Mouse (Mus musculus): Measurements from ENCODE around the gene Gfi1. TPM values are rescaled to one million over a fixed set of nuclear protein-coding genes. Genes with fewer than 3 reads are reported as not detected.

Gene Gfi1
- total RNA-seq (2022), result not detected

DNA sequence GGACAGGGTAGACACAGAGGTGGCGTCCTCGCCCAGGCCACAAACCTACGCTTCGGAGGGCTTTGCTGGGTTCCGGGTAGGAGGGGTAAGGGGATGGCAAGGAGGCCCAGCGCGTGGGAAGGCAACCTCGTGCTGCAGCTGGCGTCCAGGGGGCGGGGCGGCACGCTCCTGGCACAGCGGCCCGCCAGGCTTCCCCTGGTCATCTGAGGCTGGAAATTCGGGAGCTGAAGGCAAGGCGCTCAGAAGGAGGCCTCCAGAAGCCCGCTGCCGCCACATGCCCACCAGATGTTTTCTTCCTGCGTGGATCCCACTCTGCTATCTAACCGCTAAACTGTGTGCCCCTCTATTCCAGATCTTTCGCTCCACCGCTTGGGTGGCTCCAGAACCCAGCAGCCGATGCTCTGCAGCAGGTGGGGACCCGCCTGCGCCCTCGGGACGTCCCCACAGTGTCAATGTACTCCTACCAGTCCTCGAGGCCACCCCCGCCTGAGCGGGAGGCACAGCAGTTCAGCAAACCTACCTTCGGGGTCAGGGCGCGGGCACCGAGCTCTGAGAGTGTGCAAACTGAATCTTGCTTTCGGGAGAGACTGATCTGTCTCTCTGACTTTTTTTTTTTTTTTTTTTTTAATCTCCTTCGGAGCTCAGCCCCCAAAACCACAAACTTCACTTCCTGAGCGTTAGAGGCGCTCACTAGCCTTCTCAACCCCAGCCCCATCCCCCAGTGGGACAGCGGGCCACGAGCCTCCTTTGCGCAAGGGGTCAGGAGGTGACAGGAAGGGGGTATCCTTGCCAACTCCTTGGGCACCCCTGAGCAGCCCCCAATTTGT, at the start of gene Gfi1:
TSS of gene Gfi1 (minus strand) at position 602 of the 827 bp plus-strand sequence.
- DNase-seq (ENCODE audit: low spot score in 2 of 2), result no peak

DNA sequence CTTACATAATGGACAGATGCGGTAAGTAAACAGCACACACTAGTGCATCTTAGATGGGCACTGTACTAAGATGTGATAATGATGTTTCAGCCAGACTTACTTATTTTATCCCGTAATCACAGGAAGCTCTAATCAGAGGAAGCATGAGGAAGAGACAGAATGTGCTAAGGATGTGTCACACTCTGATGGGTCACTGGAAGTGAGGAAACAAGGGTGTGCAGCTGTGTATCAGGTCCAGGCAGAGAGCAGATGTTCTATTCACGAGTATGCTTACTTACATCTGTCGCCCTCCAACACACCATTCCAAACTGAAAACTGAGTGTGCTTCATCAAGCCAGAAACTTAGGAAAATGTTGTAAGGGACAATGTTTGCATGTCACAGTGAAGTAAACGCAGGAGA, 46.2 kb upstream of the Gfi1 start:
- no peak for DNase-seq (ENCODE audit: low spot score in 2 of 2)

DNA sequence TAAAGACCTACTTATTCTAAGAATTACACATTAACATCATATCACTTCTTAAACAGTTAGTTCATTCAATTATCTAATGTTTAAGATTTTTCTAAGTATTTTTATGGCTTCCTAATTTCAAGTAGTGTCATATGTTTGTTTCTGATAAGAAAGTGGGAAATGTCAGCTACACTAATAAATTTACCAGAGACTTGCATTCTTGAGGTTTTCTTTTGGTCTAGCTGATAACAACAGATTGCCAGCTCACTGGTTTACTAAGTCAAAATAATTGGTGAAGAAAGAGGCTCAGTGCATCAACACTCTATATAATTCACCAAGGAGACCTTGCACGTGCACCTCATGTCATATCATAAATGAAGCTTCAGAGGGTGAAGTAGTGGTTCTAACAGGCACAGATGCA, 42.4 kb upstream of the Gfi1 start:
- DNase-seq (ENCODE audit: low spot score in 2 of 2), result no peak

DNA sequence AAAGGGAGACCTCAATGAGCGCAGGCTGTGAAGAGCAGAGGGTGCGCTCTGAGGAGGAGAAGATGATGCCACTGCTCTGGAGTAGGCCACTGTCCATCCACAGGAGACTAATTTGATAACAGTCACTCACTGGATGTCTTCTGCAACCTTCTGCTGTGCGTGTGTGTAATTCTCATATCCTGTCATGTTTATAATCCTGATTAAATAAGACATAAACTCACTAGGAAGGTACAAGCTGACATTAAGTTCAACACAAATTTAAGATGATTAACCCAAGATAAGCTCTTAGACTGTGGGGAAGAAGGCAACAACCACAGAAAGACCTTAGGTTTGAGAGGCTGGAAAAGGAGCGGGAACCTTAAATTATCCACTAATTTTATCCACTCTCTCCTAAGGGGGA, 40.1 kb upstream of the Gfi1 start:
- DNase-seq (ENCODE audit: low spot score in 2 of 2), result no peak

DNA sequence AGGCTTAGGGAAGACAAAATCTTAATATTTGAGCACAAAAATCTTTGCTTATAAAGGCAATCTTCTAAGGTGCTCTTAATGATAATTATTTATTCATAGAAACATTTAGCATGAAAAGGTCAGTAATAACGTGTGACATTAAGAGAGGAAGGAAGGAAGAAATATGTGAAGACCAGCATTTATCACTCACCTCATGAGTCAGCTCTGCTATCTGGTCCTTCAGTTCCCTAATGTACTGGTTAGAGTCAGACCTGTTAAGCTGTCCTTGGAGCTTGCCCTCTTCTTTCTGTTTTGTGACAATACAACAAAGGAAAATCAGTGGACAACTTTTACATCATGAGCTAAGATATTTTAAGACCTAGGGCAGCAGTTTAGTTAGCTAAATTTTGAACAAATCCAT, 38.6 kb upstream of the Gfi1 start:
- no peak for DNase-seq (ENCODE audit: low spot score in 2 of 2)

DNA sequence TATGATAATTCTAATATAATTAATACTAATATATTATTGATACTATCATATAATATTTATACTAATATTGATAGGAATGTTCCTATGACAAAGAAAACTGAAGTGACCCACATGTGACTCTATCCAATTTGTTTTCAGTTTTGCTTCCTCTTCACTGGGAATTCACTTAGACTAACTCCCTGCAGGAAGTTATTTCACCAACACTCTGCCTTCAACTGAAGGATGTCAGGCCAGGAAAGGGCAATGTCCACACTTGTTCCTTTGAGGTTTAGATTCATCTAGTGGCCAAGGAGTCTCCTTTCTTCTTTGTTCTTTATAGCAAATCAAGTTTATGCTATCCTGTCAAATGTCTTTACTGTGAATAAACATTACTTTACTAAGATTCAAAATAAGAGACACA, 37.8 kb upstream of the Gfi1 start:
- DNase-seq (ENCODE audit: low spot score in 2 of 2), result no peak

DNA sequence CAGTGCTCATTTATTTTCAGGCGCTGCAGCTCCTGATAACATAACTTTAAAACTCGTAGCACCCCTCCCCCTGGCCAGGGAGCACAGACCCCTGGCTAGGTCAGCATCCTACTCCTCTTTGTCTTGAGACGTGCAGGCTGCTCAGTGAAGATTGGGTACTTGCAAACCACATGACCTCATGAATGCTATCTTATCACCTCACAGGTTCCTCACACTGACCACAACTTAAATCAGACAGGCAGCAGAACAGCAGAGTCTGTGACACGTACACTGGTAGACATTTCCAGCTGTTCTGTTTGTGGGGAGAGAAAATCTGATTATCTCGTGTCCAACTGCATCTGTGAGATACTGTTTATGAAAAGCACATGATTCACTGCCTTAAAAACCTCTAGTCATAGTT, 33.3 kb upstream of the Gfi1 start:
- no peak for DNase-seq (ENCODE audit: low spot score in 2 of 2)

DNA sequence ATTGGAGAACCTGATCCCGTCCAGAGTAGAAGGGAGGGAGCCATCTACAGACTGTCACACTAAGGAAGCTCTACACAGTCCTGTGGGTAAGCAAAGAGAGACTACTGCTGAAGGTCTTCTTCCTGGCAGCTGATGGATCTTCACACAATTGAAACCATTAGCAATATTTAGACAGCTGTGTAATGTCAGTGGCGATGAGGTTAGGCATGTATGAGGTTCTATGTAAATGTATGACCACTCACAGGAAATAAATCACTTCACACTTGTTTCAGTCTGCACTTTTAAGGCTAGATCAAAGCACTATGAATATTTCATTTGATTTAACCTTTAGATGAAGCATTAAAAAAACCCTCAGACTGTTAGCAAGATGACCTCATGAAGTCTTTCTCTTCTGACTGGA, 30.2 kb upstream of the Gfi1 start:
- no peak for DNase-seq (ENCODE audit: low spot score in 2 of 2)

DNA sequence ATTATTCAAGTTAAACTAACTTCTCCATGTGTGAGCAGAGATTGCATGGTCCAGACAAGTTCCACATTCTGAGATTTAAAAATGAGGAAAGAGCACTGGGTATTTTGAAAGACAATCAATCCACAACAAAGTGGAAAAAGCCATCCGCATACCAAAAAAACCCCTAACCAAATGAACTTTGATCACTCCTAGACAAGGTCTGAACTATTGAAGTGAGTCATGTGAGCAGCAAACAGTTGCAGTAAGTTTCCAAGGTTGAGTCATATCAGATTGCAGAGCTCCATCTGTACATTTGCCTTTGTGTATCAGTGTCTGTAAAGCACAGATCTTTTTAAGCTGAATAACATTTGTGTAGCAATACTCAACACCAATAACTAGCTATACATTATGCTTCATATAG, 28.9 kb upstream of the Gfi1 start:
- no peak for DNase-seq (ENCODE audit: low spot score in 2 of 2)

DNA sequence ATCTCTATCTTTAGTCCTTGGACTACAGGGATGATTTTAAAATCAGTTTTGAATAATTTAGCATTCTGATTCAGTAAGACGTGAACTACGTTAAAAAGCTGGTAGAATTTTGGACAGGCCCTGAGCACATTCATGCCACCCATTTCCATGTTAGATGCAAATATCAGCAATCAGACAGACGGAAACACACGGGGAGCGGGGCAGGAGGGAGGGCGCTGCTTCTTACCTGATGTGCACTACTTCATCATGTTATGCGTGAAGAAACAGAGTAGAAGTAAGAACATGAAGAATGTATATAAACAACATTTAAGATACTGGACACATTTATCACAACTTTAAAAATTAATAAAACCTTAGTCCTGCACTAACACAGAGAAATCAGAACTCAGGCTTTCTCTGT, 27.8 kb upstream of the Gfi1 start:
- no peak for DNase-seq (ENCODE audit: low spot score in 2 of 2)

DNA sequence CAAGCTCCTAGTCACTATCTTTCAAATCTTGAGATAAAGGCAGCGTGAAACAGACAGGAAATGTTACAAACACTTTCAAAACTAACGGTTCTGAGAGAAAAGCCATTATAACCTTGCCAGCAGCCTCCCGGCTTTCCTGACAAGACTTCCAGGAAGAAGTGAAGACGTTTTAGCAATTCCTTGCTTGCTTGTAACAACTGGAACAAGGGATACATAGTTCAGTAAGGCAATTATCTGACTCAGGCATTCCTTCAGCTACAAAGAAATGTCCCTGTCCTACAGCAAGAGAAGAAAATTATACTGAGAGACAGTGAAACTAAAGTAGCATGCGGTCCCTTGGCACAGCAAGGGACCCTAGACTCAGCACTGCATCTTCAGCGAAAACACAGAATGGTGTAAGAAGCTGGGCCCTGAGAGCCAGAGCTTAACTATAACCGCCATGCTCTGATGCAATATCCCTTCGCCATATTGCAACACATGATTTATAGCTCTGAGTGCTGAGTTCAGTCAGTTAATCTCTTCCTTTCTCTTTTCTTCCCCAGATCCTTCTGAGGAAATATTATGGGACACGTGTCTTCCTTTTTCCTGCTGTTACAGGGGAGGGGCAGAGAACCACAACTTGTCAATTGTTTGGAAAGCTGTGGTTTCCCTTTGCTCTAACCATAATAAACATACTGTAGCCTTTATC, 23.5 kb upstream of the Gfi1 start:
- DNase-seq (ENCODE audit: low spot score in 2 of 2), result no peak

DNA sequence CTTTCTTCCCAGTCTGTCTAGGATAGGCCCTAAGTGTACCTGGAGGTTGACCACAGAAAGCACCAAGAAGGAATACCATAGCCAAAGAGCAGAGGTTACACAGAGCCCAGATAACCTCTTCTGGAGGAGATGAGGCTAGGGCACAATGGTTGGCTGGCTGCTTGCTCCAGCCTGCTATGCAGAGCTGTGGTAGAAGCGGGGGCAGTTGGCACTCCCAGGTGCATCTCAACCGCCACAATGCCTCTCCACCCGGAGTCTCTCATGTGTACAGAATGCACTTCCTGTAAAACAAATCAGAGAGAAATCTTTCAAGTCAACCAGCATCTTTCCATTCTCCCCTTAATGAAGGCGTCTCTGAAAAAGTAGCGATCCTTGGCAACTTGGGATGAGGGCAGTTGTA, 13.2 kb upstream of the Gfi1 start:
- no peak for DNase-seq (ENCODE audit: low spot score in 2 of 2)

DNA sequence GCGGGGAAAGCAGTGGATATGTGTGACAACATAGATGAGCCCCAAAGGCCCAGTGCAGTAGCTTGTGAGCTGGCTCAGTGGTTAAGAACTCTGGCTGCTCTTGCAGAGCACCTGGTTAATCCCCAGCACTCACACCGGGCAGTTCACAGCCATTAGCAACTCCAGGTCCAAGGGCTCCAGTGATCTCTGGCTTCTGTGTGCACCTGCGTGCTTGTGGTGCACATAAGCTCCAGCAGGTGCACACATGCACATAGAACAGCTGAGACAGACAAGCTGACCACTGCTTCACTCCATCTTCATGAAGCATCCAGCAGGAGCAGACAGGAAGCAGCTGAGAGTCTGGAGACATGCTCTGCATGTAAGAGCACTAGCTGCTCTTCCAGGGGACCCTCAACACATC, 12.5 kb upstream of the Gfi1 start:
- no peak for DNase-seq (ENCODE audit: low spot score in 2 of 2)

DNA sequence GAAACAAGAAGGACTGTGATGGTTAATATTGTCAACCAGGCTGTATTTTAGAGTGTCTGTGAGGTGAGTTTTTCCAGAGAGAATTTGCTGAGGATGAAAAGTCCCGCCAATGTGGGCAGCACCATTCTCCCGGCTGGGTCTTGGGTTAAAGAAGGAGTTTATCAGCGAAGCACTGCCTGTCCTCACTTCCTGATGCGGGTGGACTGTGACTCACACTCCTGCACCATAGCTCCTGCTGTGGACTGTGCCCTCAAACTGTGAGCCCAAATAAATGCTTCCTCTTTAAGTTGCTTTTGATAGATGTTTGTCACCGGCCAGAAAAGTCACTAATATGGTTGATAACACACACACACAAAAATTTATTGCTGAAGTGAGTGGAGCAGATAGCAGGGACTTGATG, 10.3 kb upstream of the Gfi1 start:
- no peak for DNase-seq (ENCODE audit: low spot score in 2 of 2)

DNA sequence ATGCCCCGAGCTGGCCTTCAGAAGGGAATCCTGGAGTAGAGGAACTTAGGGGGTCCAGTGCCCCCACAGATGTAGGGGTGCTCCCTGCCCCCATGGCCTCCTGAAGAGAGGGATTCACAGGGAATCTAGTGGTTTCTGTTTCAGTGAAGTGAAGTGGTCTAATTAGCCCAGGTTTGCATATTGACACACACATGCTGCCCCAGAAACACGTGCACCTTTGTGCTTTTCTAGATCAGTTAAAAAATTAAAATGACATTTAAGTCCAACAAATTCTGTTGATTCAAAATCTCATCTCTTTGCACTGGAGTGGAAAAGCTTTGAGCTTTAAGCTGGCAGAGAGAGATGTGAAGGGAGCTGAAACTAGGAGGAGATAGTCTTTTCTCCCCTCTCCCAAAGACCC, 6.0 kb upstream of the Gfi1 start:
- no peak for DNase-seq (ENCODE audit: low spot score in 2 of 2)

DNA sequence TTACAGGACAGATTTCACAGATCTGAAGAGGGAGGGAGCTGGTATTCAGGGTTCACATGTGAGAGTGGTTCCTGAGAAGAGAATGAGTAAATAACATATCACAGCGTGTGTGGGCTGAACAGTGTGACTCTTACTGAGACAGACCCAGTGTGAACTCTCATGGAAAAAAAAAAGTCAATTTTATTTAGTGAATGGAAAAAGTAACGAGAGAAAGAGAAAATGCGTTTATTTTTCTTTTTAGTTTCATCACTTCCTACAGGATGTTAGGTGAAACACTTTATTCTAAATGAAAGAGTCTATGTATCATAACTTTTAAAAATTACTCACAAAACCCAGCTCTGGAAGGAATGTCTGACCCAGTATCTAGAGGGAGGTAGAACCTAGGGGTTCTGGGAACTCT, 5.6 kb upstream of the Gfi1 start:
- DNase-seq (ENCODE audit: low spot score in 2 of 2), result no peak

DNA sequence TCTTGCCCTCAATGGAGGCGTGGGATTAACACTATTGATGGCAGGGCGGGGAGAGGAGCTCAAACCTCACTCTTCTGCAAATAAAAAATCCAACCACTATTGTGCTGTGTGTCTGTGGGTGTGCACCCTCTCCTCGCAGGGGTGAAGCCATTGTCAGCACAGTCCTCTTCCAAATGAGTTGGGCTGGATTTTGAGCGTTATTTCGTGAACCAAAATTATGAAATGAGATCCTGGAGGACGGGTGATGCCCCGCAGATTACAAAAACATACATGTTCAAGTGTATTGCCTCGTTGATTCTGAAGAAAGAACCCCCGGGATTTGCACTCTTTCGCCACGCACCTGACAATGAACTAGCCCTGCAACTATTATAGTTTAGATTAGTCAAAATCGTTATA, 1.2 kb upstream of the Gfi1 start:
- no peak for DNase-seq (ENCODE audit: low spot score in 2 of 2)

DNA sequence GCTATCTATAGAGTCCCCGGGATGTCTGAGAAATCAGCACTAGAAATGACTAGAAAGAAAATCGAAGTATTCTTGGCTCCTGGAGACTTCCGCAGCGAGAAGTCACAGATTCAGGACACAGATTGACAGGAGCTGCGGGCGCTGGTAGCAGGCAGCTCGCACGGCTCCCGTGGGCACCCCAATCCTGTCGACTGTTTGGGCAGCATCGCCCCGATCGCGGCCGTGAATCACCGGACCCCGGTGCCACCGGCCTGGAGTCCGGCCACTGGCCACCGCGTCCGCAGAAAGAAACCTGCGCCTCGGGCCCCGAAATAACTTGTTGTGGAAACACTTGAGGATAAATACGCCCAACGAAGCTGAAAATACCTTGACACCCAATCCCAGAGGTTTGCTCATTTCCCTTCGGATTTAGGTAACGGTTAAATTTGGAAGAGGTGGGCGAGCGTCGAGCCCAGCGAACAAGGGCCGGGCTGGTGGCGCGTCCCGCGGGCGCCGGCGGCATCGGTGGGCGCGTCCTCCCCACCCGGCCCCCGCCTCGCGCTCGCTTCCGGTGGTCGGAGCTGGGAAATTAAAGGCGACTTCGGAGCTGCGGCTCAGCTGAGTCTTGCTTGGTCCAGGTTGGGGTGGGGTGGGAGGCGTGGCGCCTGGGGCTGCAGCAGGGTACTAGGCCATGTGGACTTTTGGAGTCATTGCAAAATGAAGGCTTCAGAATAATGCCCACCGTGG, 608 bp upstream of the Gfi1 start:
- no peak for DNase-seq (ENCODE audit: low spot score in 2 of 2)

DNA sequence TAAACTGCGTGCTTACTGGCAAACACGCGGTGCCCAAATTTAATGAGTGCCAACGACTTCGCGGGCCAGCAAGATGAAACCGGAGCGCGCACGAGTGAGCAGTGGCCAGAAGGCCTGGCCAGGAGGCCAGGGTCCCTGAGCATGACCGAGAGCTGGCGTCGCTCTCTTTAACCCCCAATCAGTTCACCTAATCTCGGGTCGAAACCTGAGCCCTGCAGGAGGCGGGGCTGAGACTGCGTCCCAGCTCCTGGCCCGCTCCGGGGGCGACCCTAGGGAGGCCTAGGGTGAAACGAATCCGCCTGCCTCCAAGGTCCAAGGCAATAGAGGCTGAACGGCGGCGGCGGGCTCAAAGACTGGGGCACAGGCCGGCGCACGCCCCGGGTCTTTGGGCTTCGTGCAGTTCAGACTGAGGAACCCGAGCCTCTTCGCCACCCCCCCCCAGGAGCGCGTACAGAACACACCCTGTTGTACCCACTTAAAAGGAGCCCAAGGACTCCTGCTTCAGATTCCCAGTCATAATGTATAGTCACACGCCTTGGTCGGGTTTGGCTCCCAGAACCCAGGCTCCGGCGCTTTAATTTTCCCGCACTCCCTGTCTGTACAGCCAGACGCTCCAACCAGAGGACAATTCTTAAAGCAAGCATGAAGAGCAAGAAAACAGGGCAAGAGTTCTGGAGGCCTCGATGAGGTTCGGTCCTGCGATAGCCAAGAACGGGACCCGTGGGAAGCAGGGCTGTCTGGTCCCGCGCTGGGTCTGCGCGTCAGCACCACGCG, 988 bp downstream of the Gfi1 start:
- DNase-seq (ENCODE audit: low spot score in 2 of 2), result no peak

DNA sequence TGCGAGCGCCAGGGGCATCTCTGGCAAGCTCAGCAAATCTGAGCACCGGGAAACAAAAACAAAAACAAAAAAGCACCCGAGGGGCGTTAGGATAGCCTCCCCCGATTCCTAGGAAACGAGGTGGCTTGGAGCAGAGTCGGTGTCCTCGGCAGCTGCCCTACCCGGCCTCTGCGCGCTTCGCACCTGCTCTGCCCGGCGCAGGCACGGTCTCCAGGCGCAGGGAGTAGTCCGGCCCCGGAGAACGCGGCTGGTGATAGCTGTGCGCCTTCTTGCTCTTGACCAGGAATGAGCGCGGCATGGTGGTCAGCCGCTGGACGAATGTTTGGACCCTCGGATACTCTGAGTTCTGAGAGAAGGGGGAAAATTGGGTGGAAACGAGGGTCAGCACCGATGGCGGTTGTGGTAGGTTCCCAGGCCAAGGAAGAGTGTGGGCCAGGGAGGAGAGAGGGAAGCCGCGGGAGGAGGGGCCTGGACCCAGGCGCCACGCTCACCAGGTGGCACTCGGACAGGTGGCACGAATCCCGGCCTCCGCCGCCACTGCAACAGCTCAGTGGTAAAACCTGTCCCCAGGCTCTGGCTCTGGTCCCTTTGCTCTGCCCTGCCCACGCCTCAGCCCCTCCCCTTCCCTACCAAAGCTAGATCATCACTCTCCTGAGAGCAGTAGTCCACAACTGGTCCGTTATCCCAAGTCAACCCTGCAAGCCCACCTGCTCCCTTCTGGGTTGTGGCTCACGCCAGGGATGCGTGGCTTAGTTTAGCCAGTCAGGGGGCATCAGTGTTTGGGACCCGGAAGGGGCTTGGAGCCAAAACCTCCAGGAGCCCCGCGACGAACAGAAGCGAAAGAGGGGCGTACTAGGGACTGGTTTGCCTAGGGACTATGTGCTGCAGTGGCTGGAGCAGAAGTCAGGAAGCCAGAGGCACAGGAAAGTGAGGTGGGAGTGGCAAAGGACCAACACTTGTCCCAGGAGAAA, 2.0 kb downstream of the Gfi1 start:
- no peak for DNase-seq (ENCODE audit: low spot score in 2 of 2)
